Mouse (Mus musculus) thymus, postnatal 0 days (tissue): Measurements from ENCODE around the gene Gm49384. TPM values are rescaled to one million over a fixed set of nuclear protein-coding genes. Genes with fewer than 3 reads are reported as not detected.

ENCODE experiments used
- DNase-seq: peaks from one replicate; pipeline ENCODE4 v3.0.0-alpha.2; 2015; ENCODE audit warnings: low spot score
- polyA plus RNA-seq: library from polyadenylated mRNA; unstranded; fragments of >200 nt; fragmentation: Nextera tagmentation; extraction: Ambion mirVana; gene quantifications from 2 replicates; pipeline ENCODE4 v1.2.1, GENCODE M21; 2015

The Gm49384 gene
- polyA plus RNA-seq: 29.5 and 31.1 TPM in 2 replicates

- no peak for DNase-seq
Measured at GRCm38 (mm10) chr12:69204052-69204833, at the start of gene Gm49384. TSS of gene Gm49384 (minus strand) at chr12:69204267.

- DNase-seq: no peak
Measured at GRCm38 (mm10) chr12:69253806-69254205, 49.7 kb upstream of the Gm49384 start.

GRCm38 (mm10) chr12:69250756-69251155 is 46.7 kb upstream of the Gm49384 start:
- DNase-seq: no peak

GRCm38 (mm10) chr12:69249766-69250165 is 45.7 kb upstream of the Gm49384 start:
- DNase-seq: no peak

- DNase-seq: peak; percentile 51
Measured at GRCm38 (mm10) chr12:69241771-69242431, 37.8 kb upstream of the Gm49384 start.

- DNase-seq: no peak
Measured at GRCm38 (mm10) chr12:69241405-69241770, 37.3 kb upstream of the Gm49384 start.

GRCm38 (mm10) chr12:69240876-69241275 is 36.8 kb upstream of the Gm49384 start, which contains the start of gene Klhdc1:
TSS of gene Klhdc1 (plus strand) at chr12:69241176.
- no peak for DNase-seq

- no peak for DNase-seq
Measured at GRCm38 (mm10) chr12:69238284-69238683, 34.2 kb upstream of the Gm49384 start.

- DNase-seq: no peak
Measured at GRCm38 (mm10) chr12:69235782-69236181, 31.7 kb upstream of the Gm49384 start.

GRCm38 (mm10) chr12:69229251-69229650 is 25.2 kb upstream of the Gm49384 start:
- peak; percentile 50 for DNase-seq

- DNase-seq: peak; percentile 80
Measured at GRCm38 (mm10) chr12:69227776-69228466, 23.9 kb upstream of the Gm49384 start, which contains the start of gene Pole2. TSS of gene Pole2 (minus strand) at chr12:69228195.

GRCm38 (mm10) chr12:69220613-69221277 is 16.7 kb upstream of the Gm49384 start:
- no peak for DNase-seq

GRCm38 (mm10) chr12:69216587-69216986 is 12.5 kb upstream of the Gm49384 start:
- DNase-seq: no peak

GRCm38 (mm10) chr12:69215000-69215785 is 11.1 kb upstream of the Gm49384 start:
- DNase-seq: no peak

GRCm38 (mm10) chr12:69214393-69214792 is 10.3 kb upstream of the Gm49384 start:
- no peak for DNase-seq

GRCm38 (mm10) chr12:69213186-69213777 is 9.2 kb upstream of the Gm49384 start:
- DNase-seq: no peak

GRCm38 (mm10) chr12:69211057-69211456 is 7.0 kb upstream of the Gm49384 start:
- peak; percentile 16 for DNase-seq

GRCm38 (mm10) chr12:69210056-69210979 is 6.3 kb upstream of the Gm49384 start:
- no peak for DNase-seq

GRCm38 (mm10) chr12:69208520-69208919 is 4.5 kb upstream of the Gm49384 start:
- no peak for DNase-seq
